Mouse (Mus musculus) myocyte (in vitro differentiated cells): ENCODE measurements around the gene Agbl2.

Experiments
- CEBPB ChIP-seq: IDR thresholded peaks from 2 replicates; pipeline ENCODE4 v1.6.1; 2011; ENCODE audit warnings: mild to moderate bottlenecking, moderate library complexity; ENCODE audit not compliant: poor library complexity, insufficient read depth, severe bottlenecking
- E2F4 ChIP-seq: IDR thresholded peaks from one replicate; pipeline ENCODE4 v1.6.1; 2011; ENCODE audit warnings: mild to moderate bottlenecking, control low read depth, moderate library complexity; ENCODE audit not compliant: insufficient read depth
- MAX ChIP-seq: IDR thresholded peaks from one replicate; pipeline ENCODE4 v1.6.1; 2011; ENCODE audit warnings: low read depth, mild to moderate bottlenecking, control low read depth
- MYOD1 ChIP-seq, 3 experiments: IDR thresholded peaks; one replicate each; pipeline ENCODE4 v1.6.1; 2011; ENCODE audit warnings: control low read depth in 2 of 3, low read depth in 2 of 3, mild to moderate bottlenecking in 2 of 3, moderate library complexity in 1 of 3; ENCODE audit not compliant: insufficient read length in 2 of 3, control insufficient read depth in 1 of 3
- MYOG ChIP-seq, 3 experiments: IDR thresholded peaks; one replicate each; pipeline ENCODE4 v1.6.1; 2011; ENCODE audit warnings: control low read depth in 2 of 3, low read depth in 2 of 3, mild to moderate bottlenecking in 2 of 3; ENCODE audit not compliant: insufficient read length in 2 of 3, control insufficient read depth in 1 of 3, insufficient read depth in 1 of 3
- POLR2A ChIP-seq: IDR thresholded peaks from one replicate; pipeline ENCODE4 v1.6.1; 2011; ENCODE audit warnings: low read depth, mild to moderate bottlenecking, control low read depth, moderate library complexity; ENCODE audit not compliant: insufficient read length
- POLR2AphosphoS2 ChIP-seq: IDR thresholded peaks from one replicate; pipeline ENCODE4 v1.6.1; 2011; ENCODE audit warnings: low read depth, control low read depth; ENCODE audit not compliant: insufficient read length
- REST ChIP-seq: IDR thresholded peaks from one replicate; pipeline ENCODE4 v1.6.1; 2011; ENCODE audit warnings: mild to moderate bottlenecking, control low read depth, moderate library complexity; ENCODE audit not compliant: insufficient read depth, insufficient read length
- SRF ChIP-seq: IDR thresholded peaks from one replicate; pipeline ENCODE4 v1.6.1; 2011; ENCODE audit warnings: low read depth; ENCODE audit not compliant: control insufficient read depth, insufficient read length
- TCF12 ChIP-seq: IDR thresholded peaks from one replicate; pipeline ENCODE4 v1.6.1; 2011; ENCODE audit warnings: mild to moderate bottlenecking, control low read depth; ENCODE audit not compliant: poor library complexity, insufficient read depth, severe bottlenecking
- TCF3 ChIP-seq: IDR thresholded peaks from one replicate; pipeline ENCODE4 v1.6.1; 2011; ENCODE audit warnings: low read depth, control low read depth; ENCODE audit not compliant: insufficient read length
- USF1 ChIP-seq: IDR thresholded peaks from one replicate; pipeline ENCODE4 v1.6.1; 2011; ENCODE audit warnings: low read depth, mild to moderate bottlenecking, control low read depth, moderate library complexity

GRCm38 (mm10) chr2:90808241-90809126 lies 26.0 kb downstream of the Agbl2 start:
- TF ChIP-seq MAX, result no peak
- TF ChIP-seq POLR2A, result no peak
- no peak for TF ChIP-seq POLR2AphosphoS2
- no peak for TF ChIP-seq USF1
- no peak for TF ChIP-seq MYOG (IDR thresholded peaks at IDR 0.05; ENCODE audit: control insufficient read depth in 1 of 3, insufficient read depth in 1 of 3, insufficient read length in 2 of 3, low read depth in 2 of 3)
- no peak for TF ChIP-seq SRF
- no peak for TF ChIP-seq CEBPB
- no peak for TF ChIP-seq E2F4
- TF ChIP-seq TCF12, result no peak
- TF ChIP-seq MYOD1 (IDR thresholded peaks at IDR 0.05; ENCODE audit: control insufficient read depth in 1 of 3, insufficient read length in 2 of 3, low read depth in 2 of 3), result no peak
- TF ChIP-seq TCF3, result no peak
- no peak for TF ChIP-seq REST
